Mouse (Mus musculus) lung, embryonic 16.5 days (tissue): ENCODE measurements around the gene Cyp4x1. TPM values are rescaled to one million over a fixed set of nuclear protein-coding genes. Genes with fewer than 3 reads are reported as not detected.
A peak's percentile ranks its signal among the peaks of the same experiment; 100 is the strongest.

ENCODE experiments used
- ATAC-seq: fragments of 200-750 bp; cut with Nextera tagmentation; 2 replicates; pipeline ENCODE4 v1.8.0; 2017; ENCODE audit warnings: low read depth, mild to moderate bottlenecking, moderate library complexity
- H3K27ac ChIP-seq: fragments of 300-500 bp; sonication (generic); 2 replicates; pipeline ENCODE4 v1.5.1; 2014; ENCODE audit warnings: mild to moderate bottlenecking, control low read depth, low read length
- H3K27me3 ChIP-seq: fragments of 300-500 bp; sonication (generic); 2 replicates; pipeline ENCODE4 v1.6.1; 2014; ENCODE audit warnings: low read depth, low read length, mixed read lengths; ENCODE audit not compliant: control insufficient read depth, insufficient read depth
- H3K36me3 ChIP-seq: fragments of 300-500 bp; sonication (generic); 2 replicates; pipeline ENCODE4 v1.6.1; 2014; ENCODE audit warnings: low read length; ENCODE audit not compliant: control insufficient read depth, insufficient read depth
- H3K4me1 ChIP-seq: fragments of 300-500 bp; sonication (generic); replicated peaks from 2 replicates; pipeline ENCODE4 v1.6.1; 2014; ENCODE audit warnings: low read length, mixed read lengths; ENCODE audit not compliant: control insufficient read depth, insufficient read depth
- H3K4me2 ChIP-seq: fragments of 300-500 bp; sonication (generic); 2 replicates; pipeline ENCODE4 v1.6.1; 2014; ENCODE audit warnings: low read depth, low read length, control low read depth
- H3K4me3 ChIP-seq: fragments of 300-500 bp; sonication (generic); 2 replicates; pipeline ENCODE4 v1.5.1; 2014; ENCODE audit warnings: mild to moderate bottlenecking, low read length, control low read depth
- H3K9ac ChIP-seq: fragments of 300-500 bp; sonication (generic); 2 replicates; pipeline ENCODE4 v1.6.1; 2014; ENCODE audit warnings: low read length, control low read depth
- H3K9me3 ChIP-seq: fragments of 300-500 bp; sonication (generic); 2 replicates; pipeline ENCODE4 v1.6.1; 2016; ENCODE audit warnings: low read length; ENCODE audit not compliant: control insufficient read depth
- WGBS: fragments of 180-500 bp; shearing (Covaris S2); extraction: QIAGEN DNeasy Blood & Tissue Kit; methylation state at CpG from one replicate; pipeline ENCODE4 v1.1.7; 2014; 5-methylcytosine and 5-hydroxymethylcytosine counted together
- polyA plus RNA-seq: library from polyadenylated mRNA; unstranded; fragments of >200 nt; fragmentation: Nextera tagmentation; extraction: Ambion mirVana; gene quantifications from 2 replicates; pipeline ENCODE4 v1.2.1, GENCODE M21; 2015

Cyp4x1 gene
- polyA plus RNA-seq, 1 experiment from 2014 or later: not detected

DNA sequence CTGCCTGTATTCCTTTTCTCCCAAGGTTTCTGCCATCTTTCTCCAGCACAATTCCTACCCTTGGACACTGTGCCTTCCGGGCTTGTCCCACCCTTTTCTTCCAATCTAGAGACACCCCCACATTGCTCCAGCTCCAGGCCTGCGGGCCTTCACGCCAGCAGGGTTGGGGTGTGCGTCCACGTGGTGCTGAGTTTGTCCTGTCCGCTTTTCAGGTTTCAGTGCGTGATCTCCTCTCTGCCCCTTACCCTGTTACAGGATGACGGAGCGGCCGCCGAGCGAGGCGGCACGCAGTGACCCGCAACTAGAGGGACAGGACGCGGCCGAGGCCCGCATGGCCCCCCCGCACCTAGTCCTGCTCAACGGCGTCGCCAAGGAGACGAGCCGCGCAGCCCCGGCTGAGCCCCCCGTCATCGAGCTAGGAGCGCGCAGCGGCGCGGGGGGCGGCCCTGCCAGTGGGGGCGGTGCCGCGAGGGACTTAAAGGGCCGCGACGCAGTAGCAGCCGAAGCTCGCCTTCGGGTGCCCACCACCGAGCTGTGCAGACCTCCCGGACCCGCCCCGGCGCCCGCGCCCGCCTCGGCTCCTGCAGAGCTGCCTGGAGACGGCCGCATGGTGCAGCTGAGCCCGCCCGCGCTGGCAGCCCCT is 71.1 kb downstream of the Cyp4x1 start:
- Histone ChIP-seq H3K9me3 (no peaks in the 10 kb centered on the region), H3K4me1 (peaks cover 9% of the 10 kb centered on the region), H3K27ac (no peak overlapping the region), H3K4me3 (peak overlapping the region; percentile 51), H3K4me2 (peak overlapping the region; percentile 75), H3K9ac (peak overlapping the region; percentile 61), H3K27me3 (peaks cover 72% of the 10 kb centered on the region), H3K36me3 (no peaks in the 10 kb centered on the region)
- peak; percentile 77 for ATAC-seq
- WGBS: under 1% methylated on average over 36 of the region's 58 CpGs

DNA sequence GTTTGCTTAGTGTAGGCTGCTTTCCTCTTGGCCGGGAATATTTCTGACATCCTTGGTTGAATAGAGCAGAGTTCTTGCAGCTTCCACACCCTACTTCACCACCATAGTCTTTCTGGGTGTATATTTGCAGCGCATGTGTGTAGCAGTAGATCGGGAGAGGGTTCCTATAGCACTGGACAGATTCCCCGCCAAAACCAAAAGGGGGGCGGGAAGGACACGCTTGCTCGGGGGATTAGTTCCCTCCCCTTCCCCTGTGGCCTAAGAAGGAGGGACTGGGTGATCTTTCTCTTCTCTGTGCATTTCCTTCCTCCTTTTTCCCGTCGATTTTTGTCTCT is 71.6 kb downstream of the Cyp4x1 start:
- no peak overlapping the region for H3K27ac ChIP-seq
- H3K9me3 ChIP-seq: no peaks in the 10 kb centered on the region
- peak overlapping the region; percentile 75 for H3K4me2 ChIP-seq
- ATAC-seq: no peak
- H3K36me3 ChIP-seq: no peaks in the 10 kb centered on the region
- WGBS: 2% methylated on average over 9 of the region's 9 CpGs
- peak overlapping the region; percentile 51 for H3K4me3 ChIP-seq
- peak overlapping the region; percentile 61; the same call in 1 of the 2 replicates for H3K9ac ChIP-seq
- H3K27me3 ChIP-seq: peaks cover 77% of the 10 kb centered on the region
- H3K4me1 ChIP-seq: peaks cover 9% of the 10 kb centered on the region

DNA sequence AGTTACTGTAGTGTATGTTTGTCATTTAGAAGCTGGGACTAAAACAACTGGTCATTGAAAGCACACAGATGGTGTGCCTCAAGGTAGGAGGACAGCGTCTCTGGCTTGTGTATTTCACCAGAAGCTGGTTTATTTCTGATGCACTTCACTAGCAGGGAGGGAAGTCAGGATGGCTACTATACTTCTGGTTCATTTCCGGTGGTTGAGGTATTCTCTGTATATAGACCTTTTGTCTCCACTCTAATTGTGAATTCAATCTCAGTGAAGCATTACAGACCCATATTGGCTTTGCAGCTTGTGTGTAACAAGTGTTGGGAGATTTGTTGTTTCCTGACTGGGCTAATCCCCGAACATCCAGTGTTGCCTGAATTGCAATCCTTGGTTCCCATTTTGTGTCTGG is 73.3 kb downstream of the Cyp4x1 start:
- peak overlapping the region; percentile 54 for H3K4me3 ChIP-seq
- H3K27me3 ChIP-seq: peaks cover 85% of the 10 kb centered on the region
- WGBS: 20% methylated on average over 3 of the region's 3 CpGs
- peaks cover 18% of the 10 kb centered on the region for H3K4me1 ChIP-seq
- no peaks in the 10 kb centered on the region for H3K36me3 ChIP-seq
- H3K9ac ChIP-seq: peak overlapping the region; percentile 2; the same call in 1 of the 2 replicates
- no peaks in the 10 kb centered on the region for H3K9me3 ChIP-seq
- no peak for ATAC-seq
- H3K4me2 ChIP-seq: peak overlapping the region; percentile 38; the same call in 1 of the 2 replicates
- H3K27ac ChIP-seq: no peak overlapping the region; the same call in 1 of the 2 replicates

- H3K4me3 ChIP-seq: peak overlapping the region; percentile 54
- H3K27ac ChIP-seq: peak overlapping the region; percentile 15; the same call in 1 of the 2 replicates
- ATAC-seq: no peak
- peaks cover 18% of the 10 kb centered on the region for H3K4me1 ChIP-seq
- peak overlapping the region; percentile 2; the same call in 1 of the 2 replicates for H3K9ac ChIP-seq
- no peaks in the 10 kb centered on the region for H3K9me3 ChIP-seq
- no peaks in the 10 kb centered on the region for H3K36me3 ChIP-seq
- peak overlapping the region; percentile 38 for H3K4me2 ChIP-seq
- H3K27me3 ChIP-seq: peaks cover 85% of the 10 kb centered on the region
- 11% methylated on average over 12 of the region's 12 CpGs for WGBS
These were observed 74.2 kb downstream of the Cyp4x1 start for GRCm38 (mm10) chr4:115059871-115060270.

DNA sequence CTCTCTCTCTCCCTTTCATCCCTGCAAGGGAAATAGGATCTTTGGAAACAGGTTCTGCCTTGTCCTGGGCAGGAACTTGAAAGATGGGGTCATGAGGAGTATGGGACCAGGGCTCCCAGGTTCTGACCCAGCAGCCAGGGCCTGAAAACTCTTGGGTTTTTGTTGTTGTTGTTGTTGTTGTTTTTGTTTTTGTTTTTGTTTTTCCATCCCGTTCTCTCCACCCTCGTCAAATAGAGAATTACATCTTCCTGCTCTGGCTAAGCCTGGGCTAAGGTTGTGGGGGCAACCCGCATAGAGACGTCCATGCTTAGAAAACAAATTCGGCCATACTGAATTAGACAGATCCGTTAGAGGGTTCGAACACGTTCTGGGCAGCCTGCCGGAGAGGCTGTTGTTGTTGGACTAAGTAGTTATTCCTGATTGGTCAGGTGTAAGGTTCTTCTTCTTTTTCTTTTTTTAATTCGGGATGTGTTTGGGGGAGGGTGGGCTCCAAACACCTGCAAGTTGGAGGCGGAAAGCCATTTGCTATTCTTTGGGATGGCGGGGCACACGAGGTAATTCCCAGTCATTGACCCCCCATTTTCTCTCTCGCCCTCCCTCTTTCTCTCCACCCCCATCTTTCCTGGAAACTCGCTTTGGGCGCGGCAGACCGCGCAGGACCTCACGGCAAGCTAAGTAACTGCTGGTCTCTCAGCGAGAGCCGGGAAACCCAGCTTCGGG is 75.0 kb downstream of the Cyp4x1 start:
- peak overlapping the region; percentile 54 for H3K4me3 ChIP-seq
- H3K9me3 ChIP-seq: no peaks in the 10 kb centered on the region
- H3K27ac ChIP-seq: peak overlapping the region; percentile 50
- H3K27me3 ChIP-seq: peaks cover 86% of the 10 kb centered on the region
- no peak for ATAC-seq
- peak overlapping the region; percentile 26 for H3K9ac ChIP-seq
- peak overlapping the region; percentile 38 for H3K4me2 ChIP-seq
- 3% methylated on average over 23 of the region's 23 CpGs for WGBS
- no peaks in the 10 kb centered on the region for H3K36me3 ChIP-seq
- peaks cover 18% of the 10 kb centered on the region for H3K4me1 ChIP-seq

GRCm38 (mm10) chr4:115058317-115058761 is 75.7 kb downstream of the Cyp4x1 start:
- H3K9me3 ChIP-seq: no peaks in the 10 kb centered on the region
- peak overlapping the region; percentile 41 for H3K9ac ChIP-seq
- peaks cover 16% of the 10 kb centered on the region for H3K4me1 ChIP-seq
- WGBS: 1% methylated on average over 20 of the region's 20 CpGs
- ATAC-seq: no peak
- H3K4me2 ChIP-seq: peak overlapping the region; percentile 38
- H3K4me3 ChIP-seq: peak overlapping the region; percentile 54
- peak overlapping the region; percentile 50 for H3K27ac ChIP-seq
- peaks cover 84% of the 10 kb centered on the region for H3K27me3 ChIP-seq
- no peaks in the 10 kb centered on the region for H3K36me3 ChIP-seq

- H3K9me3 ChIP-seq: no peaks in the 10 kb centered on the region
- peaks cover 14% of the 10 kb centered on the region for H3K4me1 ChIP-seq
- ATAC-seq: no peak
- WGBS: under 1% methylated on average over 33 of the region's 33 CpGs
- peak overlapping the region; percentile 54 for H3K4me3 ChIP-seq
- peaks cover 83% of the 10 kb centered on the region for H3K27me3 ChIP-seq
- H3K36me3 ChIP-seq: no peaks in the 10 kb centered on the region
- H3K4me2 ChIP-seq: peak overlapping the region; percentile 74; the same call in 1 of the 2 replicates
- H3K9ac ChIP-seq: peak overlapping the region; percentile 69
- peak overlapping the region; percentile 76 for H3K27ac ChIP-seq
These were observed 76.3 kb downstream of the Cyp4x1 start for GRCm38 (mm10) chr4:115057674-115058316.

DNA sequence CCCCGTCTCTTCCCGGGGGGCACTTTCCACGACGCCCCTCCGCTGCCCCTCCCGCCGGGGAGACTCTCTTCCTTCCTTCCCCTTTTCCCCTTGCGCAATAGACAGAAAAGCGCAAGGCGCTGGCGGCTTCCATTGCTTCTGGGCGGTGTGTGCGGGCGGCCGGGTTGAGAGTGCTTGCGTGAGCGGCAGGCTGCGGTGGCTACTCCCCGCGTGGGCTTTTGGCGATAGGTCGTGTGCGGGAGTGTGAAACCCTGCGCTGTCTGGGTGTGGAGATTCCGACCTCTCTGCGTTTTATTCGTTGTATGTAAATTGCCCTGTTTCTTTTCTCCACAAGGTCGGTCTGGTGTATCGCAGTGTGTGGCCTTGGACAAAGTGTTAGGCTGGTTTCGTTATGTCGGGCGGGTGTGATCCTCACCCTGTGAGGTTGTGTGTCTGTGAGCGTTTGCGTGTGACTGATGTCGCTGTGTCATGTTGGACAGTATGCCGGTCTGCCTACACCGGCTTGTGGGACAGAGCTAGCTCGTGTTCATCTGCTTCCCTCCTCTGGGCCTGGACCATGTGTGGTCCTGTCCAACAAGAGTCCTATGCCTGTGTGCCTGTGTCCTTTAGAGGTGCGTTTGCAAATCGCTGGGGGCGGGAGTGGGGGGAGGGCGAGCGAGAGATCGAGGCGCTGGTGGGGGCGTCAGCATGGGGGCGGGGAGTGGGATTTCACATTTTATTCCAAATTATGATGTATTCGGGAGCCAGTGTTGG is 77.0 kb downstream of the Cyp4x1 start:
- peak overlapping the region; percentile 74 for H3K4me2 ChIP-seq
- no peaks in the 10 kb centered on the region for H3K9me3 ChIP-seq
- peak overlapping the region; percentile 76 for H3K27ac ChIP-seq
- H3K27me3 ChIP-seq: peaks cover 83% of the 10 kb centered on the region
- peaks cover 16% of the 10 kb centered on the region for H3K4me1 ChIP-seq
- H3K36me3 ChIP-seq: no peaks in the 10 kb centered on the region
- H3K9ac ChIP-seq: peak overlapping the region; percentile 69
- peak; percentile 59 for ATAC-seq
- H3K4me3 ChIP-seq: peak overlapping the region; percentile 54
- WGBS: under 1% methylated on average over 48 of the region's 48 CpGs
